Mouse (Mus musculus): ENCODE data around the gene Olfr61.
"Not testable (repeated sequence)": the region's sequence is repeated elsewhere in the genome, so short reads cannot be mapped to it uniquely, and the experiment has no call there.

- not testable (repeated sequence) for TF ChIP-seq CTCF, EP300 (IDR thresholded peaks at IDR 0.05; ENCODE audit: low read depth)
Observed at GRCm38 (mm10) chr7:140600969-140601368, 27.8 kb upstream of the Olfr61 start, which contains the start of gene Olfr46.
